ENCODE assay signal across 21 mouse cellular contexts in the genomic region with DNA sequence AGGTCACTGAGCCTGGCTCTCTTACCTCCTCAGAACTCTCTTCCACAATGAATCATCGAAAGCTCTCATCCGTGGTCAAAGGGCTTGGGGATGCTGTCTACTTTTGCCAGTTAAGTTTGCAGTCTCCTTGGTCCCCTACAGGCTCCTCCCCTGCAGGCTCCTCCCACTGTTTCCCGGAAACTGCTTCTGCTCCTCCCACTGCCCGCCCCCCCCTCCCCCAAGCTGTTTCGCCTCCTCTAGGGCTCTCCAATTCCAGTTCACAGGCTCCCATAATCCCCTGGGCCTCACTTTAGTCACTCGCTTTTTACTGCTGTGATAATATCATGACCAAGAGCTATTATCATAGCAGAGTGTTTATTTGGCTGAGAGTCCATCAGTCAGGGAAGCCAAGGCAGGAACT.
DNase-seq lines count a peak whose midpoint lies in the region; ATAC-seq and TF ChIP-seq lines count a peak whose summit lies in the region.
"Had no signal": no experiment of that assay in that cellular context is flagged by ENCODE, and none has a peak within 500 bp of the region (broad histone marks: within the 10 kb centered on the region; RNA-seq: fewer than 3 reads in every experiment).

No protein-coding gene starts in this region.

- H3K36me3 ChIP-seq in midbrain, postnatal 0 days (ENCODE audit: insufficient read depth, low read length) = no peaks in the 10 kb centered on the region
- H3K36me3 ChIP-seq: forebrain, embryonic 10.5 days; hindbrain, embryonic 12.5 days; hindbrain, embryonic 15.5 days; intestine, embryonic 15.5 days had no signal

- WGBS in midbrain, postnatal 0 days = 91% methylated on average over 6 of the region's 6 CpGs

- no peak overlapping the region for H3K9ac ChIP-seq in midbrain, postnatal 0 days (replicated peaks; ENCODE audit: low read length, poor library complexity, severe bottlenecking)
- H3K9ac ChIP-seq: forebrain, postnatal 0 days; hindbrain, embryonic 12.5 days; hindbrain, embryonic 15.5 days; intestine, embryonic 15.5 days had no signal

- no peaks in the 10 kb centered on the region for H3K9me3 ChIP-seq in midbrain, postnatal 0 days (ENCODE audit: low read length)
- H3K9me3 ChIP-seq: hindbrain, embryonic 15.5 days; intestine, embryonic 15.5 days had no signal

- DNase-seq in ES-CJ7 (ENCODE audit: low read depth, low spot score) = peak; percentile 44
- peak; percentile 78 for DNase-seq in R1 (ENCODE audit: low read depth, low spot score)
- DNase-seq in induced T-regulatory cell, adult 2 months (ENCODE audit: low read depth) = peak; percentile 7
- no peak for DNase-seq in midbrain, postnatal 0 days (ENCODE audit: low spot score)
- DNase-seq in right cerebral cortex, postnatal 25 days = no peak
- DNase-seq in gastrocnemius, adult 2 months = no peak
- DNase-seq: adrenal gland, postnatal 10 days; adrenal gland, postnatal 36 days; cerebellum, adult 18-20 months; cerebellum, adult 9-10 months; cerebellum, postnatal 14 days; forebrain, postnatal 0 days; gastrocnemius, postnatal 25 days; heart, adult 11 months; kidney, adult 11 months had no signal

- intact Hi-C loops in gastrocnemius, adult 2 months (cut with DNase I) = loop anchor here (5.0 to 10.0 kb wide), 3 partner anchors 102 to 257 kb away; partner anchors contain the start of gene Tcf7l2

- TF ChIP-seq CTCF in midbrain, postnatal 0 days (IDR thresholded peaks at IDR 0.05) = no peak
- TF ChIP-seq CTCF in gastrocnemius, adult 2 months (IDR thresholded peaks at IDR 0.05) = no peak

- no peak overlapping the region for H3K4me3 ChIP-seq in midbrain, postnatal 0 days (ENCODE audit: low read depth, low read length)
- no peak overlapping the region for H3K4me3 ChIP-seq in gastrocnemius, adult 2 months
- H3K4me3 ChIP-seq: forebrain, embryonic 10.5 days; hindbrain, embryonic 12.5 days; hindbrain, embryonic 15.5 days; intestine, embryonic 15.5 days had no signal

- H3K27ac ChIP-seq in midbrain, postnatal 0 days (ENCODE audit: low read depth, low read length) = no peak overlapping the region
- no peak overlapping the region for H3K27ac ChIP-seq in gastrocnemius, adult 2 months
- H3K27ac ChIP-seq: forebrain, embryonic 10.5 days; hindbrain, embryonic 12.5 days; hindbrain, embryonic 15.5 days; intestine, embryonic 15.5 days had no signal

- no peak for ATAC-seq in midbrain, postnatal 0 days (ENCODE audit: low FRiP score)
- ATAC-seq: forebrain, embryonic 14.5 days; forebrain, postnatal 0 days; intestine, embryonic 15.5 days had no signal

- no peak overlapping the region for H3K4me2 ChIP-seq in midbrain, postnatal 0 days (ENCODE audit: low read depth, low read length, poor library complexity, severe bottlenecking)
- H3K4me2 ChIP-seq: heart, embryonic 11.5 days; hindbrain, embryonic 12.5 days; hindbrain, embryonic 15.5 days; intestine, embryonic 15.5 days had no signal

- no peaks in the 10 kb centered on the region for H3K27me3 ChIP-seq in midbrain, postnatal 0 days (ENCODE audit: insufficient read depth, low read length)
- H3K27me3 ChIP-seq: intestine, embryonic 15.5 days had no signal

- peaks cover 2% of the 10 kb centered on the region; the same call in 1 of the 2 replicates for H3K4me1 ChIP-seq in midbrain, postnatal 0 days (ENCODE audit: insufficient read depth, low read length)

Comparison
In these comparisons a context has a peak if more than half of its experiments do, and no peak if none do; other contexts are left out.
1. DNase-seq: peak in ES-CJ7 (single experiment), R1 (single experiment) and induced T-regulatory cell, adult 2 months (single experiment); none in midbrain, postnatal 0 days (single experiment), right cerebral cortex, postnatal 25 days (single experiment) and gastrocnemius, adult 2 months (single experiment).